Mouse (Mus musculus) embryonic facial prominence, embryonic 13.5 days (tissue): Measurements from ENCODE around the gene Fgf2. TPM values are rescaled to one million over a fixed set of nuclear protein-coding genes. Genes with fewer than 3 reads are reported as not detected.

ENCODE experiments used
- polyA plus RNA-seq: library from polyadenylated mRNA; unstranded; fragments of >200 nt; fragmentation: Nextera tagmentation; extraction: Ambion mirVana; gene quantifications from 2 replicates; pipeline ENCODE4 v1.2.1, GENCODE M21; 2015

The Fgf2 gene
- polyA plus RNA-seq, 1 experiment from 2014 or later = 4.7 TPM

Other genes starting within 250 kb of the Fgf2 start
- gene Il2, start 222.4 kb upstream of the Fgf2 start, polyA plus RNA-seq = 0.41 and 0.69 TPM in 2 replicates
- not detected in 2 replicates for gene Il21, start 115.7 kb upstream of the Fgf2 start, polyA plus RNA-seq
- 8.9 and 11.1 TPM in 2 replicates for gene Bbs12, start 35.8 kb upstream of the Fgf2 start, polyA plus RNA-seq
- gene Cetn4, start 35.6 kb upstream of the Fgf2 start, polyA plus RNA-seq = 3.5 and 4.5 TPM in 2 replicates
- gene Spata5, start 71.5 kb downstream of the Fgf2 start, polyA plus RNA-seq = 42.8 and 47.0 TPM in 2 replicates
- gene Nudt6, start 71.9 kb downstream of the Fgf2 start, polyA plus RNA-seq = 4.7 and 6.5 TPM in 2 replicates